Mouse (Mus musculus) cerebellum, adult 11-12 months (tissue): ENCODE data around the gene Bend5.

Experiments used
- DNase-seq: peaks from one replicate; pipeline ENCODE4 v3.0.0; 2022

Bend5 gene

GRCm38 (mm10) chr4:111487233-111487843 lies 72.5 kb downstream of the Bend5 start:
- no peak for DNase-seq

- DNase-seq, result no peak
Observed at GRCm38 (mm10) chr4:111493750-111494404, 79.1 kb downstream of the Bend5 start.

GRCm38 (mm10) chr4:111495949-111496348 lies 81.1 kb downstream of the Bend5 start:
- peak; percentile 9 for DNase-seq

GRCm38 (mm10) chr4:111498751-111499150 lies 83.9 kb downstream of the Bend5 start:
- no peak for DNase-seq

DNA sequence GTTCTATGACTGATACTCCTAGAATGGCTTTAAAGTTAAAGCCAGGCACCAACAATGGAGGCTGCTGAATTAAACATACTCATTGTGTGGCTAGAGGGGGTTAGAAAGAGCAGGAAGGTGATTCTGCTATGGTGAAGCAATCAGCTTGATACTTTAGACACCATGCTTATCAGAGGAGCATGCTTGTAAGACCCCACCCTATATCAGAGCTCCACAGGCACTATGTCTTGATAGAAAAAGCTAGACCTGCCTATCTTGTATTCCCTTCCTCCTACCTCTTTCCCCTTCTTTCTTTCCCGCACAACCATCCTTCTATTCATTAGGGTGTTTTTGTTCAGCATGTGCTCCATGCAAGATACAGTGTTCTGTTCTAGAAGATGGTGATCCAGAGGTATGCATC lies 86.6 kb downstream of the Bend5 start:
- DNase-seq, result no peak

GRCm38 (mm10) chr4:111502965-111503727 lies 88.3 kb downstream of the Bend5 start:
- no peak for DNase-seq

- no peak for DNase-seq
Observed at GRCm38 (mm10) chr4:111504952-111505351, 90.1 kb downstream of the Bend5 start.
